In the genomic region with DNA sequence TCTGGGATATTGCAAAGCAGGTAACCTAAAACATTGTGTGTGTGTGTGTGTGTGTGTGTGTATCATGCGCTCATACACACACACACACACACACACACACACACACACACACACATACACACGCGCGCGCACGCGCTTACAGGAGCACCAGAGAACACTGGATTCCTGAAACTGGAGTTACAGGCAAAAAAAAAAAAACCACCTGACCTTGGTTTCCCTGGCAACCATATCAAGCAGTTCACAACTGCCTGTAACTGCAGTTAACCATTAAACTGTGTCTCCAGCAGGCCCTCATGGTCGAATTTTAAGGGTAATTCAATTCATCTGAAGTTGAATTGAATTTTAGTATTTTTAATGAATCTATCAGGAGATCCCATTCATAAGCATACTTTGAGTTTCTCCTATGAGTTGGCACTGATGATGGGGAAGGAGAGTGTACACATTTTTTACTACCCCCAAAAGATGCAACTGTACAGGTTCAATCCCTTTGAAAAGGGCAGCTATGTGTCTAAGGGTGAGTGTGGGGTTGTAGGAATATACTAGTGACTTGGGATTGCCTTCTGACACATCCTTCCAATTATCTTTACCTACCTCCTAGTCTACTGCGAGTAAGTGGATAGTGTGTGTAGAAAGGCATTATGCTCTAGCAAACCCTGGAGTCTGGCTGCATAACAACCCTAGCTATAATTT, we compare ENCODE assay signal across 12 mouse cellular contexts. TPM values are rescaled to one million over a fixed set of nuclear protein-coding genes. Genes with fewer than 3 reads are reported as not detected.
DNase-seq lines count a peak whose midpoint lies in the region; ATAC-seq and TF ChIP-seq lines count a peak whose summit lies in the region.
"Had no signal": no experiment of that assay in that cellular context is flagged by ENCODE, and none has a peak within 500 bp of the region (broad histone marks: within the 10 kb centered on the region; RNA-seq: fewer than 3 reads in every experiment).

No protein-coding gene starts in this region.

- H3K36me3 ChIP-seq in limb, embryonic 11.5 days (ENCODE audit: control insufficient read depth, insufficient read depth, low read length) = no peaks in the 10 kb centered on the region
- H3K36me3 ChIP-seq in limb, embryonic 10.5 days = no peaks in the 10 kb centered on the region
- no peaks in the 10 kb centered on the region for H3K36me3 ChIP-seq in intestine, embryonic 14.5 days (ENCODE audit: control insufficient read depth, insufficient read depth, low read length)
- H3K36me3 ChIP-seq: embryonic facial prominence, embryonic 12.5 days; hindbrain, embryonic 12.5 days; midbrain, embryonic 12.5 days had no signal

- 83% methylated on average over 9 of the region's 9 CpGs for WGBS in limb, embryonic 11.5 days
- WGBS in limb, embryonic 10.5 days = 91% methylated on average over 9 of the region's 9 CpGs
- WGBS in intestine, embryonic 14.5 days = 63% methylated on average over 9 of the region's 9 CpGs
- 40% methylated on average over 9 of the region's 9 CpGs for WGBS in large intestine, adult 2 months

- no peak overlapping the region for H3K9ac ChIP-seq in limb, embryonic 11.5 days (ENCODE audit: low read length)
- H3K9ac ChIP-seq in intestine, embryonic 14.5 days (ENCODE audit: low read length) = no peak overlapping the region
- H3K9ac ChIP-seq: embryonic facial prominence, embryonic 12.5 days; hindbrain, embryonic 12.5 days; midbrain, embryonic 12.5 days had no signal

- no peak overlapping the region for H3K27ac ChIP-seq in limb, embryonic 11.5 days (replicated peaks; ENCODE audit: low read depth, low read length)
- H3K27ac ChIP-seq in limb, embryonic 10.5 days = no peak overlapping the region
- peak overlapping the region; percentile 29; the same call in 1 of the 2 replicates for H3K27ac ChIP-seq in intestine, embryonic 14.5 days (ENCODE audit: low read depth)
- H3K27ac ChIP-seq: embryonic facial prominence, embryonic 12.5 days; hindbrain, embryonic 12.5 days; midbrain, embryonic 12.5 days had no signal

- TF ChIP-seq CTCF in Patski (IDR thresholded peaks at IDR 0.05) = no peak

- POLR2A ChIA-PET in Patski (lab: Charles Lee) = no interaction called here

- H3K4me1 ChIP-seq in limb, embryonic 11.5 days (ENCODE audit: control insufficient read depth, insufficient read depth, low read length) = no peaks in the 10 kb centered on the region
- 0 out of 2 replicates have a peak, but pooled peaks cover 3% of the 10 kb centered on the region for H3K4me1 ChIP-seq in limb, embryonic 10.5 days
- no peaks in the 10 kb centered on the region for H3K4me1 ChIP-seq in intestine, embryonic 14.5 days (replicated peaks; ENCODE audit: control insufficient read depth, insufficient read depth, low read length)
- H3K4me1 ChIP-seq: embryonic facial prominence, embryonic 12.5 days; hindbrain, embryonic 12.5 days; midbrain, embryonic 12.5 days had no signal

- CTCF ChIA-PET in Patski (lab: Charles Lee) = interaction anchor here (1.2 kb wide), 1 partner anchor 9 kb away, joined by 3 read pairs; no protein-coding TSS in a partner anchor

- no peaks in the 10 kb centered on the region for H3K9me3 ChIP-seq in limb, embryonic 11.5 days (ENCODE audit: control insufficient read depth, low read length)
- H3K9me3 ChIP-seq in limb, embryonic 10.5 days (replicated peaks) = no peaks in the 10 kb centered on the region
- no peaks in the 10 kb centered on the region for H3K9me3 ChIP-seq in intestine, embryonic 14.5 days (ENCODE audit: control insufficient read depth, low read length)
- H3K9me3 ChIP-seq: embryonic facial prominence, embryonic 12.5 days; hindbrain, embryonic 12.5 days; midbrain, embryonic 12.5 days had no signal

- in situ Hi-C loops in Patski (cut with MboI; ENCODE audit: low pct_unique_long_range_greater_than_20kb) = no loop called here

- ATAC-seq in limb, embryonic 11.5 days (ENCODE audit: insufficient number of reproducible peaks, low FRiP score, low TSS enrichment, low read depth) = 0 out of 2 replicates have a peak, but pooled peaks have one; percentile 21
- ATAC-seq in Patski = peak; percentile 26
- peak; percentile 60; the same call in 1 of the 2 replicates for ATAC-seq in intestine, embryonic 14.5 days (replicated peaks; ENCODE audit: low FRiP score, low TSS enrichment, low read depth)
- ATAC-seq: CD4-positive, CD25-positive, alpha-beta regulatory T cell, adult 4 months had no signal

- no peak for DNase-seq in limb, embryonic 11.5 days (ENCODE audit: low spot score)
- no peak for DNase-seq in limb, embryonic 10.5 days (ENCODE audit: low spot score)
- no peak for DNase-seq in Patski (ENCODE audit: low read depth, low spot score)
- no peak for DNase-seq in intestine, embryonic 14.5 days (ENCODE audit: low spot score)
- DNase-seq in large intestine, adult 2 months (ENCODE audit: low read depth, low spot score) = peak; percentile 18
- no peak for DNase-seq in cerebellum, postnatal 4 days (ENCODE audit: low spot score in 2 of 2)
- no peak for DNase-seq in right cerebral cortex, postnatal 14 days
- DNase-seq in urinary bladder, postnatal 4 days (ENCODE audit: low spot score in 2 of 2) = no peak

- no peak overlapping the region for H3K4me2 ChIP-seq in limb, embryonic 11.5 days (ENCODE audit: low read depth, severe bottlenecking)
- H3K4me2 ChIP-seq in intestine, embryonic 14.5 days (ENCODE audit: low read length) = no peak overlapping the region
- H3K4me2 ChIP-seq: embryonic facial prominence, embryonic 12.5 days; hindbrain, embryonic 12.5 days; midbrain, embryonic 12.5 days had no signal

- no peak overlapping the region for H3K4me3 ChIP-seq in limb, embryonic 11.5 days (ENCODE audit: low read depth, low read length)
- no peak overlapping the region for H3K4me3 ChIP-seq in limb, embryonic 10.5 days
- H3K4me3 ChIP-seq in intestine, embryonic 14.5 days (ENCODE audit: low read depth, low read length) = no peak overlapping the region
- H3K4me3 ChIP-seq: embryonic facial prominence, embryonic 12.5 days; hindbrain, embryonic 12.5 days; midbrain, embryonic 12.5 days had no signal

- H3K27me3 ChIP-seq in limb, embryonic 11.5 days (ENCODE audit: control insufficient read depth, insufficient read depth, low read length) = no peaks in the 10 kb centered on the region
- no peaks in the 10 kb centered on the region for H3K27me3 ChIP-seq in limb, embryonic 10.5 days (ENCODE audit: low read depth, poor library complexity, severe bottlenecking)
- H3K27me3 ChIP-seq in Patski = peaks cover 9% of the 10 kb centered on the region
- no peaks in the 10 kb centered on the region for H3K27me3 ChIP-seq in intestine, embryonic 14.5 days (replicated peaks; ENCODE audit: control insufficient read depth, insufficient read depth, low read length)
- H3K27me3 ChIP-seq: embryonic facial prominence, embryonic 12.5 days; hindbrain, embryonic 12.5 days; midbrain, embryonic 12.5 days had no signal

RNA-seq across cellular contexts. Expression of a gene that starts 27.5 kb away (rescaled TPM):
- 6.2 and 7.3 TPM in 2 replicates for polyA plus RNA-seq in limb, embryonic 11.5 days (2014; fragmentation: Nextera tagmentation; extraction: Ambion mirVana)
- polyA plus RNA-seq in limb, embryonic 10.5 days (2016; fragmentation: Nextera tagmentation; extraction: Ambion mirVana) = 3.3 and 3.4 TPM in 2 replicates
- 24.9 TPM for polyA plus RNA-seq in Patski (2021)
- 5.1 and 6.2 TPM in 2 replicates for polyA plus RNA-seq in intestine, embryonic 14.5 days (2014; fragmentation: Nextera tagmentation; extraction: Ambion mirVana)
- 1.9 and 4.6 TPM in 2 replicates for polyA plus RNA-seq in large intestine, adult 2 months (2012; rRNA removed)

RNA-seq across cellular contexts. Expression of a gene that starts 35.1 kb away (rescaled TPM):
- 30.4 and 31.0 TPM in 2 replicates for polyA plus RNA-seq in limb, embryonic 11.5 days (2014; fragmentation: Nextera tagmentation; extraction: Ambion mirVana)
- 25.7 and 28.0 TPM in 2 replicates for polyA plus RNA-seq in limb, embryonic 10.5 days (2016; fragmentation: Nextera tagmentation; extraction: Ambion mirVana)
- polyA plus RNA-seq in Patski (2021) = 0.01 TPM
- 29.7 and 34.2 TPM in 2 replicates for polyA plus RNA-seq in intestine, embryonic 14.5 days (2014; fragmentation: Nextera tagmentation; extraction: Ambion mirVana)
- 0.19 and 0.36 TPM in 2 replicates for polyA plus RNA-seq in large intestine, adult 2 months (2012; rRNA removed)

Comparison
In these comparisons a context has a peak if more than half of its experiments do, and no peak if none do; other contexts are left out.
1. RNA of a gene that starts 35.1 kb away (polyA plus RNA-seq): 30.4 to 31.0 TPM in limb, embryonic 11.5 days, 29.7 to 34.2 TPM in intestine, embryonic 14.5 days and 25.7 to 28.0 TPM in limb, embryonic 10.5 days; 0.19 to 0.36 TPM in large intestine, adult 2 months and 0.01 TPM in Patski (single experiment); every median in the first group is over 10 times any median in the second.
2. Peak in every context shown above with its lines, with median percentiles within 50 percentile points of each other: ATAC-seq.